Mouse (Mus musculus) layer of hippocampus, adult 8-10 months (tissue): ENCODE measurements around the gene Ttll1. TPM values are rescaled to one million over a fixed set of nuclear protein-coding genes. Genes with fewer than 3 reads are reported as not detected.
"Not testable (repeated sequence)": the region's sequence is repeated elsewhere in the genome, so short reads cannot be mapped to it uniquely, and the experiment has no call there.

Experiments
- DNase-seq, 2 experiments: peaks; one replicate each; pipeline ENCODE4 v3.0.0; 2022; ENCODE audit warnings: low spot score in 2 of 2
- total RNA-seq, 4 experiments: library from RNA; stranded (reverse); gene quantifications; 2 replicates each; pipeline ENCODE4 v1.2.4; 2022

Gene Ttll1
- total RNA-seq, 4 experiments from 2014 or later = 32.0 to 40.0 (median 36.2) TPM

DNA sequence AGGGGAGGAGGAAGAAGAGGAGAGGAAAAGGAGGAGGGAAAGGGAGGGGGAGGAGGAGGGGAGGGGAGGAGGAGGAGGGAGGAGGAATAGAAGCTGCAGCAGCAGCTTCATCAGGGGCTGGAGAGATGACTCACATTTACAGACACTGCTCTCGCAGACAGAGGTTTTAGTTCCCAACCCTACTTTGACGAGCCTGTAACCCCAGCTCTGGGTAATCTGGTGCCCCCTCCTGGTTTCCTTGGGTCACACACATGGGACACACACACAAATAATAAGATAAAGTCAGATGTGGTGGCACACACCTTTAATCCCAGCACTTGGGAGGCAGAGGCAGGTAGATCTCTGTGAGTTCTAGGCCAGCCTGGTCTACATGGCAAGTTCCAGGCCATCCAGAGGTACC is 27.2 kb downstream of the Ttll1 start:
- DNase-seq = no peak

DNA sequence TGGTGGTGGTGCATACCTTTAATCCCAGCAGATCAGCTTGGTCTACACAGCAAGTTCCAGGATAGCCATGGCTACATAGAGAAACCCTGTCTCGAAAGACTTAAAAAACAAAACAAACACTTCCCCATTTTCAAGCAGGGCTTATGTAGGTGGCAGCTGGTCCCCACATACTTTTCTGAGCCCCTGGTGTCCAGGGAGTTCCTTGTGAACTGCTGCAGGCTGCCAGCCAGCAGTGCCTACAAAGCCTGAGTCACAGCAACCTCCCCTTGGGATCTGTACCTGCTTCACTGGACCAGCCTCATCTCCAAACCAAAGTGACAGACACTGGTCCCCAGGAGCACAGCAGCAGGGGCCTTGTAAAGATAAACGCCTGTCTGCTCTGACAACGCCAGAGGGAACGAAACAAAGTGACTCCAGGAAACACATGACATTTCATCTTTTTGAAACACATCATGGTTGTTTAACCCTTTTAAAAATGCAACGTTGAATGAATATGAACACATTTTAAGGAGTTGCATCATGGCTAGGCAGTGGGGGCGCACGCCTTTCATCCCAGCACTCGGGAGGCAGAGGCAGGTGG is 28.0 kb downstream of the Ttll1 start:
- DNase-seq = no peak

DNA sequence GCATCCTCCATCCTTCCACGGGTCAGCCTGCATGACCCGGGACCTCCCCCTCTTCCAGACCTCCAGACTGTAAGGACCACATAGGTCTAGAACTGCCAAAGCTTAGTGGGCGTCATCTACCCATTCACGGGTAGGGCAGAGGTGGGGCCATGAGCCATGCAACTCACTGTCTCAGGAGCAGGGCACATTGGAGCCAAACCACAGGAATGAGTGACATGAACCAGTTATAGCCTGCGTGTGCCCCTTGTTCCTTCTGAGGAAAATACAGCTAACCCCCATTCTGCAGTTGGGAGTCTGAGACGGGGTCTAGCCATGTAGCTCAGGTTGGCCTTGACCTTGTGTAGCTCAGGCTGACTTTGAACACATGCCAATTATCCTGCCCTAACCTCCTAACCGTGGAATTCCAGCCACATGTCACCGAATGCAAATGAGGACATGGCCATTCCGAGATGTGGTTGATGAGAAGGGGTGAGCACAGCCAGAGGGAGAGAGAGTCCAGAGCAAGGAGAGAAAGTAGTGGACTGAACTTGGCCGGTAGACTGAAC is 29.4 kb downstream of the Ttll1 start:
- DNase-seq = no peak

DNA sequence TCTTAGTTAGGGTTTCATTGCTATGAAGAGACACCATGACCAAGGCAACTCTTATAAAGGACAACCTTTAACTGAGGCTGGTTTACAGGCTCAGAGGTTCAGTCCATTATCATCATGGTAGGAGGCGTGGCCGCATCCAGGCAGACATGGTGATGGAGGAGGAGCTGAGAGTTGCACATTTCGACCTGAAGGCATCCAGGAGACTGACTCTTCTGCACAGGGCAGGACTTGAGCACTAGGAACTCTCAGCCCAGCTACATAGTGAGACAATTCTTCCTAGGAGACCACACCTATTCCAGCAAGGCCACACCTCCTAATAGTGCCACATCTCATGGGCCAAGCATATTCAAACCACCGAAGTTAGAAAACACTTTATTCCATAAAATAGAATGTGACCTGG is 30.9 kb downstream of the Ttll1 start:
- DNase-seq = no peak

DNA sequence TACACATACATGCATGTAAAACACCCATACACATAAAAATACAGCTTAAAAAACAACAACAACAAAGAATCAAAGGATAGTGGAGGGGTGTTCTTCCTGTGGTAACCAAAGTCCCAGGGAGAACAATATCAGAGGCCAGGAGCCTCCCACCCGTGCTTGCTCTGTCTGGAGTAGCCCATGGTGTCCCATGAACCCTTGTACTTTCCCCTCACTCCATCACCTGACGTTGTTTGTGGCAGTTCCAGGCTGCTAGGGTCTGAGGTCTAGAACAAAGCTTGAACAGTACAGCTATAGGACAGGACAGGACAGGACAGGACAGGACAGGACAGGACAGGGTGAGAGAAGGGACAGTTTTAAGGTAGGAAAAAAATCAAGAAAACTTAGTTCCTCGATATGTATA is 32.6 kb downstream of the Ttll1 start:
- DNase-seq = no peak

DNA sequence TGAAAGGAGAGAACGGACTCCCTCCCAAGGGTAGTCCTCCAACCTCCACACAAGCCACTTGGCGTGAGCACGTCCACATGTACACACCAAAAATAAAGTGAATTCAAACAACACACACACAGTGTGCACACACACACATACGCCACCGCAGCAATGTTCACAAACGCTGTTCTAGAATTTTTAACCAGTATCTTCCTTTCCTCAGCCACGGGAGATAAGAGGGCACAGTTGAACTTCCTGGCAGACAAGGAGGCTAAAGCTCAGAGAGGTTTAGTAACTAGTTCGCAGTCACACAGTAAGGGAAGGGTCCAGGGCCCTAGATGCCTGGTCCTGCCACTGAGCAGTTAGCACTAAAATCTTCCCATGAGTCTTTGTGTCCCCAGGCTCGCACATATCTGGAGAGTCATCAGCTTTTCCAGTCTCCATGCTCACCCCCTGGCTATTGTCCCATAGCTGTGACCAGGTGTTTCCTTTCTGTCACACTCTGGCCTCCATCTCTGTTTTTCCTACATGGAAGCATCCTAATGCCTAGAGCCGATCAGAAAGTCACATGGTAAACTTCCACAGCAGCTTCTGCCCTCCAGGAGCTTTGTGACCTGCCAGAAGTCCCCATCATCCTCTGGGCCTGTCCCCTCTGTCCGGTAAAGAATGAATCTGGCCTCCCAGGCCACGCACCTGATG is 34.0 kb downstream of the Ttll1 start:
- no peak for DNase-seq

DNA sequence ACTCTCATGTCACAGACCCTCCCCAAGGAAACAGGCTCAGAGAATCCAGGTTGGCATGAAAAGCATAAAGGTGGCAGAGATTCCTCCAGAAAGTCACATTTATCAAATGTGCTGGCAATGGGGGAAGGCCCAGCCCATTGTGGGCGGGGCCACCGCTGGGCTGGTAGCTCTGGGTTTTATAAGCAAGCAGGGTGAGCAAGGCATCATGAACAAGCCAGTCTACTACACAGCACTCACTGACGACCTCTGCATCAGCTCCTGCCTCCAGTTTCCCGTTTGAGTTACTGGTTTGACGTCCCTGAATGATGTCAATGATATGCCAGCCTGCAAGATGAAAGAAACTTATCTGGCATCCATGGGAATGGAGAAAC is 36.2 kb downstream of the Ttll1 start:
- DNase-seq = no peak

DNA sequence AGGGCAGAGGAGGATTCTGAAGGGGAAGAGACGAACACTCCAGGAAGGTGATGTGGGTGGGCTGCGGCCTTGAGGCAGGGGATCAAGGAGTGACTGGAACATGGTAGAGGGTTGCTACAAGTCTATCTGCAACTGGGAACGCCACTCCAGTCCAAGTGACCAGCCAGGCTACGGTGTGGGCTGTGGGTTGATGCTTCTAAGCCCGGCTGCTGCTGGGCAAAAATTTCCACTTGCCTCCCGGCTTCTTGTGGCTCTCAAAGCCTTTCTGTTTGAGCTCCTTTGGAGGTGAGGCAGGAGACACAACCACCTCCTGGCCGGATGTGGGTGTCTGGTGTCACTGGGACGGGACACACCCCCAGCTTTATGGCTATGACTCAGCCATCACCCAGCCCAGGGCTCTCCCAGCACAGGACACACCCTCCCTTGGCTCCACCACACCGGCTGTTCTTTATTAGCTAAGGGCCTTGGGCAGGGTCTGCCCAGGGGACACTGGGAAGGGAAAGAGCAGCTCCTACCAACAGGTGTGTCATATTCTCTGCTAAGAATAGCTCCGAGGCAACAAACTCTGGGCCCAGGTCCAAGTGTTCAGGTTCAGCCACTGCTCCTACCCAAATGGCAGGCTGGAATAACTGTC is 36.7 kb downstream of the Ttll1 start:
- no peak for DNase-seq

DNA sequence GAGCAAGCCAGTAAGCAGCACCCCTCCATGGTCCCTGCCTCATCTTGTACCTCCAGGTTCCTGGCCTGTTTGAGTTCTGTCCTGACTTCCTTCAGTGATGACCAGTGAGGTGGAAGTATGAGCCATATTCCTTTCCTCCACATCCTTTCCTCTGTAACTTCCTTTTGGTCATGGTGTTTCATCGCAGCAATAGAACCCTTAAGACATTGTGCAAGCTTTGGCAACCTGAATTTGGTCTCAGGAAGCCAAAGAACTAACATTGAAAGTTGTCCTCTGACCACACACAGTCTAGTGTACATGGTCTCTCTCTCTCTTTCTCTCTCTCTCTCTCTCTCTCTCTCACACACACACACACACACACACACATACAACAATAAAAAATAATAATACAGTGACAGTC is 37.4 kb downstream of the Ttll1 start:
- no peak for DNase-seq

DNA sequence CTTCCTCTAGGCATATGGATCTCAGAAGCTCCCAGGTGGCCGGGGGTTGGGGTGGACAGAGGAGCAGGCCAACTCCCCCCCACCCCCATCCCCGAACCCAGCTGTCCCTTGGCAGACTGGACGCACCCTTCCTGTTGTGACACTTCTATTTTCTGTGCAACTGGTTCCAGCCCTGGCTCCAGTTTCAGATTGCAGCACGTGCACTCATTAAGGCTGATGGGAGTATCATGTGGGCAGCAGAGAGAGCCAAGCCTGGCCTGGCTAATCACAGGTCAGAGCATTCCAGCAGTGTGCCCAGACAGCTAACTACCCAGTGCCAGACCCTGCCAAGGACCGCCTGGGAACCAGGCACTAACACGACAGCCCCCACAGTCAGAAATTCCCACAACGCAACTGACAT is 39.2 kb downstream of the Ttll1 start:
- DNase-seq = no peak

DNA sequence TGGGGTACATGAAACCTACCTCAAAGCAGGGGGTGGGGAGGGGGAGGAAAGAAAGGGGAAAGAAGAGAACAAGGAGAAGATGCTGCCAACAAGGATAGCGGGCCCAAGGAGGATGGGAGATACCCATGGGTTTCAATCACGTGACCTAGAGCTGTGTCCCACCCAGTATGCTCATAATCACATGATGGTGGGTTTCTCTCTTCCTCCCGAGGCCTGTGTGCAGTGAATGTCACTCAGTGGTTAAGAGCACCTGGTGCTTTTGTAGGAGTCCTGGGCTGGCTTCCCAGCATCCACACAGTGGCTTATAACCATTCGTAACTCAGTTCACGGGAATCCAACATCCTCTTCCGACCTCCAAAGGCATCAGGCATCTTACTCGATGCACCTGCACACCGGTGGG is 40.2 kb downstream of the Ttll1 start:
- DNase-seq = no peak

DNA sequence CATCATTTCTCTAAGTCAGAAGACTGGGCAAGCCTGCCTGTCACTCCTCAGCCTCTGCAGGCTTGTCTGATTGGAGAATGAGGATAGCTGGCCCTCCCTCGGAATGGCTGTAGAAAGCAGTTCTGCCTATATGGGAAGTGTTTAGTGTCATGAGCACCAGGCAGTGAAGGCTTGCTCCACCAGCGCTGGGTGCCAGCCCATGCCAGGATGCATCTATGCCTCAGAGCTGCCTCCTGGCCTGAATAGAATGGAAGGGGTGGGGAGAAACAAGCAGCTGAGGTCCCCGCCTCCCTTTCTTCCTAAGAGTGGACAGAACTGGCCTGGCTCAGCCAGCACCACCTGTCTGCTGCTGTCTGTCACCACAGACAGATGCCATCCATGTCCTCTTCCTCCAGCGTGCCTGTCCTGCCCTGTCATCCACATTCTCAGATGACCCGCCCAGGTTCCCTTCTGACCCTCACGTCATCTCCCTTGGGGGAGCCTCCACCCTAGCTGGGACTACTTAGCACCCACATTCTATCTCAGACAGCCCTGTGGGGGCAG is 41.3 kb downstream of the Ttll1 start:
- DNase-seq = no peak

DNA sequence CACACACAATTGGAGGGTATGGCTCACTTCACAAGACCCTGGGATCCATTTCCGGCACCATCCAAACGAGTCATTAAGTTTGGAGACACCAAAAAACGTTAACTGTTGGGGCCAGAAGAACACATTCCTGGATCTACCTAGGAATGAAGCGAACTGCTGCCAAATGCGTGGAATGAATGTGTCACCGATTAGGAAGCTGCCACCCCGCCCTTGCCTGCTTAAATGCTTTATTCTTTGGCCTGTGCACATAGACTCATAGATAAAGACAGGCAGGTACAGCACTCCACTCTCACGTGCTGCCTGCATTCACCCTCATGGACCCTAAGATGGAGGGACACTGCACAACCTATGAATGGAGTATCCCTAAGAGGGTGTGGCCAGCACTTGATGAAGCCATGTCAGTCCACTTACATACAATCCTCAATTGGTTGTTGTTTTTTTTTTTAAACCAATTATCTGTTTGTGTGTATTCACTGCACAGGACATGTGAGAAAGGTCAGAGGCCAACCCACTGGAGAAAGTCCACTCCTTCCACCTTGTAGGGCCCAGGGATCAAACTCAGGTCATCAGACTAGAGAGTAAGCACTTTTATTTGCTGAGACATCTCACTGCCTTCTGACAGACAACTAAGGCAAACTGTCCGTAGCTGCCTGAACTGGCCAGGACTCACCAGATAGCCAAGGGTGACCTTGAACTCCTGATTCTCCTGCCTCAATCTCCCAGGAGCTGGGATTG is 43.3 kb downstream of the Ttll1 start:
- no peak for DNase-seq

DNA sequence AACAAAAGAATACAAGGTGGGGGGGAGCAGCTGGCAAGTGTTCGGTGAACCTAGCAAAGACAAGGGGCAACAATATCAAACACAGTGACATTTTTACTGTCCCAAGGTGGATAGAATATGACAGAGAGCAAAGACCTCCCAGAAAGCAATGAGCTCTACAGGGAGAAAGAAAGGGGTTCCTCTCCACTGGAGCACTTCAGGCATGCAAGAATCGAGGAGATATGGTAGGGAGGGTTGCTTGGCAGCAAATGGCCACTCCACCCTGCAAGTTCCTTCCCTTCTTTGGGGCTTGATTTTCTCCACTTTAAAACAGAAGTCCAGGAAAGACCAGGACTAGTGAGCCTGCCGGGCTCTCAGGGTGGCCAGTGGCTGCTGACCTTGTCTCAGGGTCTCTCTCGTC is 44.4 kb downstream of the Ttll1 start:
- DNase-seq = no peak

DNA sequence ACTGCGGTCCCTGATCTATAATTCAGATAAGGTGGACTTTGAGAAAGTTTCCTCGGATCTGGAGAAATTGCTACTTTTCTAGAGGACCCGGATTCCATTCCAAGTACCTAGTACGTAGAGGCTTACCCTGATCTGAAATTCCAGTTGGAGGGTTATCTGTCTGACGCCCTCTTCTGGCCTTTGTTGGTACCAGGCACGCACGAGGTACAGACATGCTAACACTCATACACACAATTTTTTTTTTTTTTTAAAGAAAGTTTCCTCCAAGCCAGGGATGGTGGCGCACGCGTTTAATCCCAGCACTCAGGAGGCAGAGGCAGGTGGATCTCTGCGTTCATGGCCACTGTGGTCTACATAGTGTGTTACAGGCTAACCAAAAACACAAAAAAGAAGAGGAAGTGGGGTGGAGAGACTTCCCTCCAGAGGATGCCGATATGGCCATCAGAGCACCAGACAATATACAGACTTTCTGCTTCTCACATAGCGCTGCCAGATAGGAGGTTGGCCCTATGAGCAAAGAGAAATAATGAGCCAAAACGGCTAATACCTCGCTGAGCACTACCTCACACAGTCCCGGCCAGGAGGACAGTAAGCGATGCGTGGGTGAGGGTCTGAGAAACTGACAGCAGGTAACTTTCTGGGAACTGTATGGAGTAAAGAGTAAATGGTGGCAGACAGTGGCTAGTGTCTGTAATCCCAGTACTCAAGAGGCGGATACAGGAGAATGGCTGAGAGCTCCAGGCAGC is 45.6 kb downstream of the Ttll1 start:
- no peak for DNase-seq

DNA sequence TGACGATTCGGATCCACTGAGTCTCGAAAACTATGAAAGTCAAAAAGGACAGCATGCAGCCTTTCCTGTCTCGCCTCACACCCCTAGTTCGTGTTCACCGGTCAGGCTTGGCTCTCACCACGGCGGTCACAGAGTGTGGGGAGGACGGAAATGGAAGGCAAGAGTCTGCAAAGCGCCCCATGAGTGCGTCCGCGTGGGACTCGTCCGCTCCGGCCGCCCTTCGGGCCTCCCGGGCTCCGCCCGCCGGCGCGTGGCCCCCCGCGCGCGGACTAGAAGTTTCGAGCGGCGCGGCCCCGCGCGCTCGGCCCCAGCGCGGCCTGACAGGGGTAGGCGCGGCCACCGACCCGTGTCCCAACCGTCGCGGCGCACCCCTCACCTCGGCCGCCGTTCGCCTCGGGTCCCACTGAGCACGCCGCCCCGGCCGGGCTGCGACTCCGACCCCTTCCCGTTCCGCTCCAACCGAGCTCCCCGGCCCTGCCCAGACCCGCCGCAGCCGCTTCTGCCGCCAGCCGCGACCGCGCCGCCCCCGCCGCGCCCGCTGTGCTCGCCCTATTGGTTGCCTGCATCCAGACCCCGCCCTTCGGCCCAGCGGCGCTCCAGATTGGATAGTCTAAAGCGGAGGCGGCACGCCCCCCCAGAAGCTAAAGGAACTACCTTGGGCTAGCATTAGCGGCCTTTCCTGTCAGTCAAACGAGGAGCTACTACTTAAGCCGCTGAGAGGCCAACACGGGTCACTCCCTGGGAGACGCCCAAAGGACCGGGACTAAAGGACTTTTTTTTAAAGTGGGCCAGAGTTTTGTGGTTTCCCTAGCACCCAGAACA is 46.4 kb downstream of the Ttll1 start, which contains the start of gene Pacsin2:
Gene Pacsin2 (minus strand): TSS at position 524 of the 822 bp plus-strand sequence.
- DNase-seq = peak; percentile 93 to 94

DNA sequence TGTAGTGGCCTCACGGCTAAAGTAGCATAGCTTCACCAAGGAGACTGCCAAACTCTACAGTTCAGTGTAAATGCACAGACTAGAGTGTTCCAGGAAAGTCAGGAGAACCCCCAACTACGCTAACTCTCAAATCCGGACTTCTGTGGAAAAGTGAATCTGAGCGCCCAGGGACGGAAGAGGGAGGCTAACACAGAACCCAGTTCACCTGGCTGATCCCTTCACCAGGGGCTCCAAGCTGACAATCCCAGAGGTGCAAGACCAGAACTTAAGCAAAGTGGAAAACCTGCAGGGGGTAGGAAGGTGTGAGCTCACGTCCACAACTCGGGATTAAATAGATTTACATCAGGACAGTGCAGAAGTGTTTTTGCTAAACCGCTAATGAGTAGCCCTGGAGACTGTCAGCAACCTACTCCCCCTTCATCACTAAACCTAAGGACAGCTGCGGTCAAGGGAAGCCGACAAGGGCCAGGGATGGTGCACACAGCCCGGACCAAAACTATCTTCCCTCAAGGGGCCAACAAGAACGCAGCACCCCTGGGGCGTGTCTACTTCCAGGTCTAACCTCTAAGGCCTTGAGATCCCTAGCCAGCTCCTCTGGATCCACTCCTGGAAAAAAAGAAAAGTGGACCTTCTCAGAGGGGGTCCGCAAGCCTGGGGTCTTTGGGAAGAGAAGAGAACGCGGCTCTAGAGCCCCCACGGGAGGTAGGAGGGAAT is 47.2 kb downstream of the Ttll1 start:
- DNase-seq = no peak

DNA sequence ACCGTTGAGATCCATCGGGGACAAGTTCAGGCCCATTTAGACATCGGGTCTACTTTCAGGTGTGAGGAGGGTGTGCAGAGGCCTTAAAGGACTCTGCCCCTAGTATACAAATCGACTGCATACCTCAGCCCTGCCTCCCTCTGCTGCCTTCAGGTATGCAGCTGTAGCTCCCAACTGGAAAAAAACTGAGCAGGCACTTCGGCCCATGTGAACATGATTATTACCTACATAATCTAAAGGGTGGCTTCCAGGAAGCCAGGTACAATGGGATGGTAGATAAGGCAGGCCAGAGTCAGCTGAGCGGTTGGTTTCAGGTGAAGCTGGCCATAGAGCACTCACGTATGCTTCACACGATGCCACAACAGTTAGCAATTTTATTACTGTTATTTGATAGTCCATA is 48.3 kb downstream of the Ttll1 start:
- DNase-seq = not testable (repeated sequence)

DNA sequence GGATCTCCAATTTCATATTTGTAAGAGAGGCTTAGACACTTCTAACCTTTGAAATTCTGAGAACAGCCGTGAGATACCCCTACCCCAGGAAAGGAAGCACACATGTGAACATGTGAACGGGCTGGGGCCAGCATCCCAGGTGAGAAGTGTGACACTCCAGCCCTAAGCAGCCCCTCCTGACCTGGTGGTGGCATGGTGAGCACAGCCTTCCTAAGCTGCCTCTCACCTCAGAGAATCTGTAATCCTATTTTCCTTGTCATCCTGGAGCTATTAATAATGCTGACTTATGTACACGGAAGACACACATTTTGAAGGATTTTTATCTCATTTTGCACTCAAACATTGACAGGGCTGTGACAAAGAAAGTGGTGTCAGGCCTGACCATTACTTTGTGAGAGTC is 49.8 kb downstream of the Ttll1 start:
- DNase-seq = no peak

DNA sequence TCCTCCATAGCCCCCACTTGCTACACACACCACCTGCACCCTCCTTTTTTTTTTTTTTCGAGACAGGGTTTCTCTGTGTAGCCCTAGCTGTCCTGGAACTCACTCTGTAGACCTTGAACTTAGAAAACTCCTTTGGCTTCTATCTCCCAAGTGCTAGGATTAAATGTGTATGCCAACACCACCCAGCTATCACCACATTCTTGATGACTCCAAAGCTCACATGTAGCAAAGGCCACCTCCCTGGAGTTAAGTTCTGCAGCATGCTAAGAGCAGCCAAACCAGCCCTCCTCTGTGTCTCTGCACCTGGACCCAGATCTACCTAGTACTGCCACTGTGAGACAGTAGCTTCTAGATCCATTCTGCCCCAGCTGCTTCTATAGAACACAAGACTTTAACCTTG is 53.2 kb downstream of the Ttll1 start:
- DNase-seq = no peak
